Mouse (Mus musculus) embryonic facial prominence, embryonic 12.5 days (tissue): ENCODE data around the gene Zfhx3. TPM values are rescaled to one million over a fixed set of nuclear protein-coding genes. Genes with fewer than 3 reads are reported as not detected.

Experiments used
- ATAC-seq: fragments of 200-750 bp; cut with Nextera tagmentation; 2 replicates; pipeline ENCODE4 v1.8.0; 2017; ENCODE audit not compliant: insufficient number of reproducible peaks, insufficient read depth, low FRiP score, low TSS enrichment
- H3K27ac ChIP-seq: fragments of 300-500 bp; sonication (generic); 2 replicates; pipeline ENCODE4 v1.5.1; 2016; ENCODE audit warnings: mild to moderate bottlenecking
- H3K27me3 ChIP-seq: fragments of 300-500 bp; sonication (generic); 2 replicates; pipeline ENCODE4 v1.6.1; 2016; ENCODE audit warnings: mild to moderate bottlenecking, moderate library complexity
- H3K36me3 ChIP-seq: fragments of 300-500 bp; sonication (generic); 2 replicates; pipeline ENCODE4 v1.6.1; 2016; ENCODE audit warnings: mild to moderate bottlenecking
- H3K4me1 ChIP-seq: fragments of 300-500 bp; sonication (generic); 2 replicates; pipeline ENCODE4 v1.6.1; 2016
- H3K4me2 ChIP-seq: fragments of 300-500 bp; sonication (generic); replicated peaks from 2 replicates; pipeline ENCODE4 v1.6.1; 2016; ENCODE audit warnings: mild to moderate bottlenecking, moderate library complexity
- H3K4me3 ChIP-seq: fragments of 300-500 bp; sonication (generic); 2 replicates; pipeline ENCODE4 v1.5.1; 2016; ENCODE audit warnings: mild to moderate bottlenecking
- H3K9ac ChIP-seq: fragments of 300-500 bp; sonication (generic); 2 replicates; pipeline ENCODE4 v1.6.1; 2016; ENCODE audit warnings: mild to moderate bottlenecking, moderate library complexity
- H3K9me3 ChIP-seq: fragments of 300-500 bp; sonication (generic); 2 replicates; pipeline ENCODE4 v1.6.1; 2016; ENCODE audit warnings: mild to moderate bottlenecking, moderate library complexity
- WGBS: fragments of 180-500 bp; shearing (Covaris S2); methylation state at CpG from one replicate; pipeline ENCODE4 v1.1.7; 2016; 5-methylcytosine and 5-hydroxymethylcytosine counted together
- polyA plus RNA-seq: library from polyadenylated mRNA; unstranded; fragments of >200 nt; fragmentation: Nextera tagmentation; extraction: Ambion mirVana; gene quantifications from 2 replicates; pipeline ENCODE4 v1.2.1, GENCODE M21; 2016

Zfhx3 gene
- polyA plus RNA-seq, 1 experiment from 2014 or later = 43.1 TPM

DNA sequence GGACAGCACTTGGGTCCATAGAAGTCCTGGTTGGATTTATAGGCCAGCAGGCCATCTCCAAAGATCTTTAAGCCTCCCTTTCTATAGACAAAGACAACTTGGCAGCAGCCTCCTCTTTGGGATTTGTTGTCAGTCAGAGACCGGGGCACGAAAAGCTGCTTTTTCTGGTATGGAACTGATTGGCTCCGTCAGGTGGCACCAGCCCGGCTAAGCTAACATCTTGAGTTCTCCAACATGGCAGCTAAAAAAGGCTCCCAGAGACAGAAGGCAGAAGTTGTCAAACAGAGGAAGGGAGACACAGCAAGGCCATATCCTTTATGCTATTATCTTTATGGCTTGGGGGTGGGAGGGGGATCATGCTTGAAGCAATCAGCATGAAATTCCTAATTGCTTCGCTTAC, 947.0 kb downstream of the Zfhx3 start:
- no peak overlapping the region for H3K9ac ChIP-seq
- no peaks in the 10 kb centered on the region for H3K9me3 ChIP-seq
- no peaks in the 10 kb centered on the region for H3K27me3 ChIP-seq
- no peak overlapping the region for H3K4me2 ChIP-seq
- H3K4me1 ChIP-seq = peaks cover 46% of the 10 kb centered on the region
- H3K27ac ChIP-seq = 0 out of 2 replicates have a peak overlapping the region, but pooled peaks have one; percentile 3
- H3K4me3 ChIP-seq = no peak overlapping the region
- ATAC-seq = no peak
- H3K36me3 ChIP-seq = no peaks in the 10 kb centered on the region; the same call in 1 of the 2 replicates
- 46% methylated on average over 5 of the region's 5 CpGs for WGBS

- Histone ChIP-seq H3K36me3 (no peaks in the 10 kb centered on the region; the same call in 1 of the 2 replicates), H3K4me3 (no peak overlapping the region), H3K9ac (no peak overlapping the region), H3K27me3 (no peaks in the 10 kb centered on the region), H3K4me1 (peaks cover 54% of the 10 kb centered on the region), H3K4me2 (no peak overlapping the region), H3K9me3 (no peaks in the 10 kb centered on the region), H3K27ac (no peak overlapping the region)
- 50% methylated on average over 10 of the region's 10 CpGs for WGBS
- ATAC-seq = no peak
These were observed 951.8 kb downstream of the Zfhx3 start for GRCm38 (mm10) chr8:108894287-108894686.

DNA sequence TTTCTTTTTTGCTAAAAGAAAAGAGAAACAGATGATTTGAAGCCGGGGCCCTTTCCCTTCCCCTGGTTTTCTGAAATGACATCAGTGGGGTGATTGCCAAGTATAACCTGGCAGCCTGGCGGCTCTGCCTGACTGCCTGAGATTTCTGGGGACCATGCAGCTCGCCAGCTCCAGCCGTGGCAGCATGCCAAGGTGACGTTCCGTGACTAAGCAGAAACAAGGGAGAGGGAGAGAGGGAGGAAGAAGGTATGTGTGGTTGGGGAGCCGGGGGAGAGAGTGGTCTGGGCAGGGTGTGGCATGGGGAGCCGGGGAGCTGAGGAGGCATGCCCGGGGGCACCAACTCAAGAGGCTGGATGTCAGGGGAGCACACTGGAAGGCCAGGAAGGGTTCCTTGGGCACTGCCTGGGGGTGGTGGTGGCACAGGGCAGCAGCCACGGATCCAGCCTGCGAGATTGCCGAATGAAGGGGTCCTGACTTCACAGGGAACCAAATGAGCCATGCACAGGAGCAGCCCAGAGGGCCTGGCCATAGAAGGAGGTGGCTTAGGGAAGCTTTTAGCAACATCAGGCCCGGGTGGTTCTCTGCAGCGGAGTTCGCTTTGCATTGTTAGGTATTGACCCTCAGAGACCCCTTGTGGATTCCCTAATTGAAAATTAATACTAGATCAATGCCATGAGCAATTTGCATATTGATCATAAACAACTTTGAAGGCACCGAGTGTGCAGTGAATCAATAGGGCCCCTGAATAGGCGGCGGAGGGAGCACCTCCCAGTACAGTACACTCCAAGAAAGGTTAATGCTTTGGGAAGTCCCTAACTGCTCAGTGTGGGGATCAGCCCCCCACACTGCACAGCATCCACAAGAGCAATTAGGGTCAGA, 954.3 kb downstream of the Zfhx3 start:
- H3K36me3 ChIP-seq = no peaks in the 10 kb centered on the region; the same call in 1 of the 2 replicates
- H3K27me3 ChIP-seq = no peaks in the 10 kb centered on the region
- no peak overlapping the region for H3K4me3 ChIP-seq
- no peaks in the 10 kb centered on the region for H3K9me3 ChIP-seq
- H3K9ac ChIP-seq = no peak overlapping the region
- H3K27ac ChIP-seq = peak overlapping the region; percentile 78
- H3K4me2 ChIP-seq = 0 out of 2 replicates have a peak overlapping the region, but pooled peaks have one; percentile 6
- ATAC-seq = peak; percentile 36; the same call in 1 of the 2 replicates
- H3K4me1 ChIP-seq = peaks cover 70% of the 10 kb centered on the region
- 40% methylated on average over 18 of the region's 18 CpGs for WGBS

GRCm38 (mm10) chr8:108897347-108898100, 955.1 kb downstream of the Zfhx3 start:
- Histone ChIP-seq H3K27ac (peak overlapping the region; percentile 78; the same call in 1 of the 2 replicates), H3K4me2 (no peak overlapping the region), H3K36me3 (no peaks in the 10 kb centered on the region; the same call in 1 of the 2 replicates), H3K27me3 (no peaks in the 10 kb centered on the region), H3K9me3 (no peaks in the 10 kb centered on the region), H3K4me3 (no peak overlapping the region), H3K9ac (no peak overlapping the region), H3K4me1 (peaks cover 71% of the 10 kb centered on the region)
- 59% methylated on average over 7 of the region's 7 CpGs for WGBS
- no peak for ATAC-seq

GRCm38 (mm10) chr8:108899251-108899771, 956.9 kb downstream of the Zfhx3 start:
- Histone ChIP-seq H3K36me3 (no peaks in the 10 kb centered on the region), H3K9me3 (no peaks in the 10 kb centered on the region), H3K27ac (peak overlapping the region; percentile 24; the same call in 1 of the 2 replicates), H3K9ac (no peak overlapping the region), H3K4me3 (no peak overlapping the region), H3K4me2 (no peak overlapping the region), H3K27me3 (no peaks in the 10 kb centered on the region), H3K4me1 (peaks cover 83% of the 10 kb centered on the region)
- 74% methylated on average over 14 of the region's 14 CpGs for WGBS
- no peak; the same call in 1 of the 2 replicates for ATAC-seq

- no peaks in the 10 kb centered on the region for H3K27me3 ChIP-seq
- no peak overlapping the region for H3K9ac ChIP-seq
- H3K4me3 ChIP-seq = no peak overlapping the region
- no peak for ATAC-seq
- no peaks in the 10 kb centered on the region for H3K36me3 ChIP-seq
- peak overlapping the region; percentile 55 for H3K27ac ChIP-seq
- no peak overlapping the region for H3K4me2 ChIP-seq
- WGBS = 24% methylated on average over 10 of the region's 10 CpGs
- peaks cover 84% of the 10 kb centered on the region for H3K4me1 ChIP-seq
- no peaks in the 10 kb centered on the region for H3K9me3 ChIP-seq
These were observed 958.1 kb downstream of the Zfhx3 start for GRCm38 (mm10) chr8:108900541-108900940.

DNA sequence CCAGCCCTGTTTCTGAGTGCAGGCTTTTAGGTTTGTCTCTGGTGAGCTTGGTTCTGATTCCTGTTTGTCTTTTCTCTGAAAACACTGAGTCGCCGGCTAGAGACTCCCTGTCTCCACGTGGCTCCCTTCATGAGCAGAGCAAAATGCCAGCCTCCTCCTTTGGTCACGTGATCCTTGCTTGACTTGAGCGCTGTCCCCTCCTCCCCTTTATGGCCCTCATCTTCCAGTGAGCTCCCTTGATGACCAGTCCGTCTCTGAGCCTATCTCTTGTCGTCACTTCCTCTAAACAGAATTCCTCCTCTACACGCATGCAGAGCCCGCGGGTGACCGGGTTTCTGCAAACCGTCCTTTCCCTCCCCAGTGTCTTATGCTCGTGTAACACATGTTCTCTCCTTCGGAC, 958.8 kb downstream of the Zfhx3 start:
- no peak overlapping the region for H3K4me2 ChIP-seq
- H3K9me3 ChIP-seq = no peaks in the 10 kb centered on the region
- H3K27ac ChIP-seq = no peak overlapping the region; the same call in 1 of the 2 replicates
- H3K9ac ChIP-seq = no peak overlapping the region
- no peak for ATAC-seq
- H3K27me3 ChIP-seq = no peaks in the 10 kb centered on the region
- no peaks in the 10 kb centered on the region for H3K36me3 ChIP-seq
- WGBS = 60% methylated on average over 14 of the region's 14 CpGs
- H3K4me1 ChIP-seq = peaks cover 78% of the 10 kb centered on the region
- no peak overlapping the region for H3K4me3 ChIP-seq

- Histone ChIP-seq H3K27ac (no peak overlapping the region; the same call in 1 of the 2 replicates), H3K9me3 (no peaks in the 10 kb centered on the region), H3K4me1 (peaks cover 66% of the 10 kb centered on the region), H3K9ac (no peak overlapping the region), H3K4me3 (no peak overlapping the region), H3K27me3 (no peaks in the 10 kb centered on the region), H3K36me3 (no peaks in the 10 kb centered on the region), H3K4me2 (no peak overlapping the region)
- WGBS = 60% methylated on average over 15 of the region's 15 CpGs
- no peak for ATAC-seq
These were observed 961.1 kb downstream of the Zfhx3 start for GRCm38 (mm10) chr8:108903550-108903949.

DNA sequence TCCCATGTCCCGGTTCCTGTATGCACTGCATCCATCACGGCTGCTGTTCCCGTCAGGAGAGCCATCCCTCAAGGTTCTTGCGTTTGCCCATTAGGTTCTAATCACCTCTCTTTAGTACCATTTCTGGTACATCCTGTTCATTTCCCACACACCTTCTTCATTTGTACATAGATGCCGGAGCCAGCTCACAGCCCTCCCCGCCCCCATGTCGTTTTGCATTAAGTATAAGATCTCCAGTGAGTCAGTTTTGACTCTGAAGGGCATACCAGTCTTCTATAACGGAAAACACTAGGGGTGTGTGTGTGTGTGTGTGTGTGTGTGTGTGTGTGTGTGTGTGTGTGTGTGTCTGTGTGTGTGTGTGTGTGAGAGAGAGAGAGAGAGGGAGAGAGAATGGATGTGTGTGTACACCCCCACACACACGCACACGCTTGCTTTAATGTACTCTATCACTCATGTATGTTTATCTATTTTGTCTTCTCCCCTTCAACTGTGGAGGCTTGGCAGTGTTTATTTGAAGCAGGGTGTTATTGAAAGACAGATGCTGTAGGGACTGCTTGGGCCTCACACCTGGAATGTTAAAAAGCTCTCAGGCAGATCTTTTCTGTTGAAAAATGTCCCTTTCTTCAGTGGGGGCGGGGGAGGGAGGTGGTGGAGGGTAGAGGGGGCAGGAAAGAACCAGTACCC, 962.0 kb downstream of the Zfhx3 start:
- WGBS = 50% methylated on average over 11 of the region's 11 CpGs
- Histone ChIP-seq H3K4me3 (no peak overlapping the region), H3K9me3 (no peaks in the 10 kb centered on the region), H3K4me1 (peaks cover 63% of the 10 kb centered on the region), H3K27ac (0 out of 2 replicates have a peak overlapping the region, but pooled peaks have one; percentile 24), H3K27me3 (no peaks in the 10 kb centered on the region), H3K4me2 (no peak overlapping the region), H3K36me3 (no peaks in the 10 kb centered on the region), H3K9ac (no peak overlapping the region)
- no peak for ATAC-seq

DNA sequence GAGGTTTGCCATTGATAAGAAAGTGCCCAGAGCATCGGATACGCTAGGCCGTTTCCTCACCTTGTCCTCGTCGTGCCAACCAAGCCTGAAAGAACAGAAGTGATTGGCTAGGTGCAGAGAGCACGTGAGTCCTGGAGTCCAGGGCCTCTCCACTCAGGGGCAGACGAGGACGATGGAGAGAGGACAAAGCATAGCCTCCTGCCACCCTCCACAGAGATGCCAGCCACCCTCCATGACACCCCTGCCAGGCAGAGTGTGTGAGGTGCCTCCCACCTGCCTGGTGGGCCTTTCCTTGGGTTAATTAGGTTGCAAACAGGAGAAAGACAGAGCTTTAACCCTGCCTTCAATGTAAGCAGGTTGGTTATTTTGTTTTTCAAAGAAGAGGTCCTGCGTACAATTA, 965.6 kb downstream of the Zfhx3 start:
- Histone ChIP-seq H3K4me2 (no peak overlapping the region), H3K4me3 (no peak overlapping the region), H3K9ac (no peak overlapping the region), H3K4me1 (peaks cover 38% of the 10 kb centered on the region), H3K36me3 (no peaks in the 10 kb centered on the region), H3K9me3 (no peaks in the 10 kb centered on the region), H3K27me3 (no peaks in the 10 kb centered on the region), H3K27ac (peak overlapping the region; percentile 51; the same call in 1 of the 2 replicates)
- WGBS = 83% methylated on average over 9 of the region's 9 CpGs
- ATAC-seq = no peak

DNA sequence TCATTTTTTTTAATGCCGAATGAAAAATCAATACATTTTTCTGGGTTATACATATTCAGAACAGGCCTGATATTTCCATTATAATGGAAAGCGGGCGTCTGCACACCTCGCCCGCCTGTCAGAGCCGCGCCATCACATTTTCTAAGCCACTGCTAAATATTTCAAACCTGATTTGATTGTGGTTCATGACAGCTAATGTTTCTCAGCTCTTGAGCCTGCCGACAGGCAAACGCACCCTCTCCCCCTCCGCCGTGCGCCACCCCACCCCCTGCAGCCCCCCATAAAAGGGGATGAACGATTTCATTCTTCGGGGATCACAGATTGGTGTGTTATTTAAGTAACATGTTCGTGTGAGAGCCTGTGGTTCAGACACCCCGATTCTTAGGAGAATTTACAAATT, 966.1 kb downstream of the Zfhx3 start:
- ATAC-seq = no peak
- Histone ChIP-seq H3K4me3 (no peak overlapping the region), H3K36me3 (no peaks in the 10 kb centered on the region), H3K4me2 (no peak overlapping the region), H3K27ac (no peak overlapping the region), H3K9me3 (no peaks in the 10 kb centered on the region), H3K4me1 (peaks cover 36% of the 10 kb centered on the region), H3K27me3 (no peaks in the 10 kb centered on the region), H3K9ac (no peak overlapping the region)
- WGBS = 73% methylated on average over 16 of the region's 16 CpGs
